Mouse (Mus musculus) neural tube, embryonic 13.5 days (tissue): ENCODE measurements at regions not wholly inside any gene's neighbourhood (a gene's known extent, or its start where the extent isn't known, plus 50 kb on each side); places are given as distances from the start of the nearest gene placed in this dataset.

ENCODE experiments used
- ATAC-seq: fragments of 200-750 bp; cut with Nextera tagmentation; 2 replicates; pipeline ENCODE4 v1.8.0; 2017; ENCODE audit warnings: low read depth, mild to moderate bottlenecking, moderate TSS enrichment, moderate library complexity
- H3K27ac ChIP-seq: fragments of 300-500 bp; sonication (generic); replicated peaks from 2 replicates; pipeline ENCODE4 v1.5.1; 2015; ENCODE audit warnings: moderate library complexity, mild to moderate bottlenecking, inconsistent platforms
- H3K27me3 ChIP-seq: fragments of 300-500 bp; sonication (generic); 2 replicates; pipeline ENCODE4 v1.6.1; 2015; ENCODE audit warnings: mild to moderate bottlenecking, inconsistent platforms
- H3K36me3 ChIP-seq: fragments of 300-500 bp; sonication (generic); 2 replicates; pipeline ENCODE4 v1.6.1; 2015; ENCODE audit warnings: mild to moderate bottlenecking, inconsistent platforms
- H3K4me1 ChIP-seq: fragments of 300-500 bp; sonication (generic); replicated peaks from 2 replicates; pipeline ENCODE4 v1.6.1; 2015; ENCODE audit warnings: inconsistent platforms
- H3K4me2 ChIP-seq: fragments of 300-500 bp; sonication (generic); 2 replicates; pipeline ENCODE4 v1.6.1; 2015; ENCODE audit warnings: inconsistent platforms, mild to moderate bottlenecking, moderate library complexity
- H3K4me3 ChIP-seq: fragments of 300-500 bp; sonication (generic); 2 replicates; pipeline ENCODE4 v1.5.1; 2015; ENCODE audit warnings: mild to moderate bottlenecking, inconsistent platforms
- H3K9ac ChIP-seq: fragments of 300-500 bp; sonication (generic); 2 replicates; pipeline ENCODE4 v1.6.1; 2015; ENCODE audit warnings: moderate library complexity, mild to moderate bottlenecking, inconsistent platforms
- H3K9me3 ChIP-seq: fragments of 300-500 bp; sonication (generic); 2 replicates; pipeline ENCODE4 v1.6.1; 2016; ENCODE audit warnings: inconsistent platforms
- WGBS: fragments of 180-500 bp; shearing (Covaris S2); methylation state at CpG from one replicate; pipeline ENCODE4 v1.1.7; 2015; 5-methylcytosine and 5-hydroxymethylcytosine counted together

DNA sequence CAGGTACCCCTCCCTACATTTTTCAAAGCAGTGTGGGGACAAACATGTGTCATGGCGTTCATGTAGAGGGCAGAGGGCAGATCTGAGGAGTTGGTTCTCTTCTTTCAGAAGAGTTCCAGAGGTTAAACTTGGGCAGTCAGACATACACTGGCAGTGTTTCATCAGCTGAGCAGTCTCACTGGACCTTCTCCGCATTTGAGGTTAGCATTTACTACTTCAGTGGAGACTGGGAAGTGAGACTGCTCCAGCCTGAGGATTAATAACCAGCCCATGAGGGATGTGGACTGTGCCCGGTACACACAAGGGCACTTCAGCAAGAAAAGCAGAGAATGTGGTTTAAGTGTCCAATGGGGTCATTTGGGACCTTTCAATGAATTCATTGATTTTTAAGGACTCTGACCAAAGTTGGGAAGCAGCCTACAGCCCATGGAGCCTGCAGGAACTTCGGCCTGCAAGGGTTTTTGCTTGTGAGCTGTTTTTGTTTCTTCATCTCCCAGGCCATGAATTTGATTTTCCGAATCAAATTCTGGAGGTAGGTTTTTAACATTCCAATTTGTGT, 166.6 kb downstream of the Rab11fip4 start:
- no peaks in the 10 kb centered on the region for H3K9me3 ChIP-seq
- H3K4me1 ChIP-seq, result no peaks in the 10 kb centered on the region
- no peak for ATAC-seq
- H3K4me3 ChIP-seq, result no peak overlapping the region
- no peak overlapping the region for H3K27ac ChIP-seq
- no peak overlapping the region for H3K9ac ChIP-seq
- 87% methylated on average over 5 of the region's 5 CpGs for WGBS
- H3K27me3 ChIP-seq, result no peaks in the 10 kb centered on the region
- H3K36me3 ChIP-seq, result no peaks in the 10 kb centered on the region
- no peak overlapping the region for H3K4me2 ChIP-seq

DNA sequence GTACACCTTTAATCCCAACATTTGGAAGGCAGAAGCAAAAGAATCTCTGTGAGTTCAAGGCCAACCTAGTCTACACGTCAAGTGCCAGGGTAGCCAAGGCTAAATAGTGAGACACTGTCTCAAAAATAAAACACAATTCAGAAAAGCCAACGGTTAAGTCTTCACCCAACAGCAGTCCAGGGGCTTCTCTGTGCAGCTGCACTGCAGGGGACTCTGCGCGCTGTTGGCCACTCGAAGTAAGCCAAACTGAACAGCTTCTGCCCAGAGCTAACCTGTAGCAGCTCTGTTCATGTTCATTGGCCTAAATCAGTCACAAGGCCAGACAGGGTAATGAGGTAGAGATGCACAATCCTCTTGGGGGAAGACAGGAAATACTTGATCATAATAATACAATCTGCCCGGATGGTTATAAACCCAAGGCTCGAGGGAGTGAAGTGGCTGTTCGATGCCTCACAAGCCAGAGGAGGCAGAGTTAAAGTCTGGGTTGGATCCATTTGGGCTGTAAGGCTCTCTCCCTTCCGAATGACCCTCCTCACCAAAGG, 165.4 kb downstream of the Rab11fip4 start:
- ATAC-seq, result no peak
- no peaks in the 10 kb centered on the region for H3K9me3 ChIP-seq
- no peaks in the 10 kb centered on the region for H3K36me3 ChIP-seq
- H3K4me3 ChIP-seq, result no peak overlapping the region
- H3K9ac ChIP-seq, result no peak overlapping the region
- H3K4me1 ChIP-seq, result no peaks in the 10 kb centered on the region
- no peaks in the 10 kb centered on the region for H3K27me3 ChIP-seq
- WGBS, result 85% methylated on average over 9 of the region's 9 CpGs
- no peak overlapping the region for H3K4me2 ChIP-seq
- no peak overlapping the region for H3K27ac ChIP-seq

GRCm38 (mm10) chr11:79753491-79753890, 162.5 kb downstream of the Rab11fip4 start:
- Histone ChIP-seq H3K27me3 (no peaks in the 10 kb centered on the region), H3K36me3 (no peaks in the 10 kb centered on the region), H3K9me3 (no peaks in the 10 kb centered on the region), H3K4me2 (no peak overlapping the region), H3K4me3 (no peak overlapping the region), H3K27ac (no peak overlapping the region), H3K4me1 (no peaks in the 10 kb centered on the region), H3K9ac (no peak overlapping the region)
- WGBS, result 91% methylated on average over 2 of the region's 2 CpGs
- no peak for ATAC-seq

DNA sequence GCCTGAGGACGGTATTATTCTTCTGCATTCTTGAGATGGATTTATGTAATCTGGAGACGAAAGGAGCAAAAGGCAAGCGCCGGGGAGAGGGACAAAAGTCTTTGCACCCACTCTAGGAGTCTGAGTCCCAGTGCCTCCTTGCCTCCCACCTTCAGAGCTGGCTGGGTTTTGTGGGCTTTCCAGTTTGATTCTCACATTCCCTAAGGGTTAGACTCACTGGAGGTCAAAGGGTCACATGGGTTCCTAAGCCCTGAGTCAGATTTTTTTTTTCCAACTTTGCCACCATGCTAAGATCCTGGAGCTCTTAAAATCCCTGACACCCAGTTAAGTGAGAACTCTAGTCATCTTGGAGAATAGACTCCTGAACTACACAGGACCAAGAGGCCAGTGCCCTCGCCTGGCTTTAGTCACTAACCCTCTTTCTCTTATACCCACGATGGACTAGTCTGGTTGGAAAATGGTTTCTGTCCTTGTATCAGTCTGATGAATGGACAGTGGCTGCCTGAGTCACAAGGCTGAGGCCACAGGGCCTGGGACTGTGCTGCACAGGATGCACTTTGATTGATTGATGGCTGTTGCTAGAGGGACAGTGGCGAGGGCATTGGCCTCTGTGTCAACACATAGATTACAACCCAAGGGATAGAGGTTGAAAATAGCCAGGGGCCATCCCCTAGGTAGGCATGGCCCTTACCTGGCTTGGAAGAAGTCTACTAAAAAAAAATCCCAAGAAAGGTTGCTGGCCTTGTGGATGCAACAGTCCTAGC, 161.9 kb downstream of the Rab11fip4 start:
- Histone ChIP-seq H3K4me1 (no peaks in the 10 kb centered on the region), H3K27ac (no peak overlapping the region), H3K36me3 (no peaks in the 10 kb centered on the region), H3K4me2 (no peak overlapping the region), H3K9me3 (no peaks in the 10 kb centered on the region), H3K9ac (no peak overlapping the region), H3K4me3 (no peak overlapping the region), H3K27me3 (no peaks in the 10 kb centered on the region)
- WGBS, result 35% methylated on average over 7 of the region's 7 CpGs
- no peak for ATAC-seq

GRCm38 (mm10) chr11:79751751-79752716, 161.0 kb downstream of the Rab11fip4 start:
- Histone ChIP-seq H3K9me3 (no peaks in the 10 kb centered on the region), H3K36me3 (no peaks in the 10 kb centered on the region), H3K4me3 (no peak overlapping the region), H3K4me2 (no peak overlapping the region), H3K27ac (no peak overlapping the region), H3K4me1 (no peaks in the 10 kb centered on the region), H3K9ac (no peak overlapping the region), H3K27me3 (no peaks in the 10 kb centered on the region)
- WGBS, result 62% methylated on average over 14 of the region's 14 CpGs
- ATAC-seq, result no peak

GRCm38 (mm10) chr11:79750943-79751342, 159.9 kb downstream of the Rab11fip4 start:
- H3K9ac ChIP-seq, result no peak overlapping the region

GRCm38 (mm10) chr11:79749755-79750434, 158.9 kb downstream of the Rab11fip4 start:
- Histone ChIP-seq H3K4me3 (no peak overlapping the region), H3K9me3 (no peaks in the 10 kb centered on the region), H3K27me3 (no peaks in the 10 kb centered on the region), H3K36me3 (no peaks in the 10 kb centered on the region), H3K27ac (no peak overlapping the region), H3K4me1 (no peaks in the 10 kb centered on the region), H3K4me2 (no peak overlapping the region), H3K9ac (no peak overlapping the region)
- WGBS, result 70% methylated on average over 7 of the region's 7 CpGs
- no peak for ATAC-seq

More at GRCm38 (mm10) chr11:79750943-79751342, 159.9 kb downstream of the Rab11fip4 start:
- Histone ChIP-seq H3K27me3 (no peaks in the 10 kb centered on the region), H3K4me3 (no peak overlapping the region), H3K4me2 (no peak overlapping the region), H3K4me1 (no peaks in the 10 kb centered on the region), H3K9me3 (no peaks in the 10 kb centered on the region), H3K27ac (no peak overlapping the region), H3K36me3 (no peaks in the 10 kb centered on the region)
- WGBS, result 77% methylated on average over 2 of the region's 2 CpGs
- no peak for ATAC-seq

GRCm38 (mm10) chr11:79749141-79749540, 158.1 kb downstream of the Rab11fip4 start:
- no peaks in the 10 kb centered on the region for H3K9me3 ChIP-seq
- WGBS, result 97% methylated on average over 10 of the region's 10 CpGs
- H3K4me3 ChIP-seq, result no peak overlapping the region
- H3K4me1 ChIP-seq, result no peaks in the 10 kb centered on the region
- H3K4me2 ChIP-seq, result no peak overlapping the region
- H3K36me3 ChIP-seq, result no peaks in the 10 kb centered on the region
- H3K27me3 ChIP-seq, result no peaks in the 10 kb centered on the region
- ATAC-seq, result no peak
- H3K9ac ChIP-seq, result no peak overlapping the region
- no peak overlapping the region for H3K27ac ChIP-seq

DNA sequence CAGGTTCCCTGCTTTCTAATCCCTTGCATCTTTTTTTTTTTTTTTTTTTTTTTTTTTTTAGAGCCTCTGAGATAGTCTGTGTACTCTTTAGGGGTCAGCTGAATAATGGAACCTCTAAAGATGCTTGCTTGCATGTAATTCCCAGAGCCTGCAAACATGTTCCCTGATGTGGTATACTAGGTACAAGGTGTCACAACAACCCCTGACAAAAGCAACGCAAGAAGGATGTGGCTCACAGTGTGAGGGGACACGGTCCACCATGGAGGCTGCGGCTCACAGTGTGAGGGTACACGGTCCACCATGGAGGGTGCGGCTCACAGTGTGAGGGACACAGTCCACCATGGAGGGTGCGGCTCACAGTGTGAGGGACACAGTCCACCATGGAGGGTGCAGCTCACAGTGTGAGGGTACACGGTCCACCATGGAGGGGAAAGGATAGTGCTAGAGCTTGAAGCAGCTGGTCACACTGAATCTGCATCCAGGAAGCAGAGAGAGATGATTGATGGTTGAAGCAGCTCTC, 157.7 kb downstream of the Rab11fip4 start:
- WGBS, result 96% methylated on average over 7 of the region's 7 CpGs
- Histone ChIP-seq H3K4me1 (no peaks in the 10 kb centered on the region), H3K27me3 (no peaks in the 10 kb centered on the region), H3K27ac (no peak overlapping the region), H3K9ac (no peak overlapping the region), H3K4me2 (no peak overlapping the region), H3K9me3 (no peaks in the 10 kb centered on the region), H3K4me3 (no peak overlapping the region), H3K36me3 (no peaks in the 10 kb centered on the region)
- no peak for ATAC-seq

GRCm38 (mm10) chr11:79747801-79748200, 156.8 kb downstream of the Rab11fip4 start:
- no peaks in the 10 kb centered on the region for H3K9me3 ChIP-seq
- WGBS, result 79% methylated on average over 6 of the region's 6 CpGs
- H3K9ac ChIP-seq, result no peak overlapping the region
- H3K4me1 ChIP-seq, result no peaks in the 10 kb centered on the region
- no peak overlapping the region for H3K27ac ChIP-seq
- no peak overlapping the region for H3K4me3 ChIP-seq
- no peaks in the 10 kb centered on the region for H3K27me3 ChIP-seq
- no peak for ATAC-seq
- H3K36me3 ChIP-seq, result no peaks in the 10 kb centered on the region
- H3K4me2 ChIP-seq, result no peak overlapping the region
